Mouse (Mus musculus) stomach, embryonic 14.5 days (tissue): ENCODE measurements around the gene Radil. TPM values are rescaled to one million over a fixed set of nuclear protein-coding genes. Genes with fewer than 3 reads are reported as not detected.

ENCODE experiments used
- ATAC-seq: fragments of 200-750 bp; cut with Nextera tagmentation; 2 replicates; pipeline ENCODE4 v1.8.0; 2017; ENCODE audit warnings: low read depth, moderate TSS enrichment; ENCODE audit not compliant: insufficient number of reproducible peaks, insufficient read depth, low FRiP score
- H3K27ac ChIP-seq: fragments of 300-500 bp; sonication (generic); 2 replicates; pipeline ENCODE4 v1.5.1; 2014; ENCODE audit warnings: mild to moderate bottlenecking, low read length, moderate library complexity, mixed read lengths
- H3K27me3 ChIP-seq: fragments of 300-500 bp; sonication (generic); 2 replicates; pipeline ENCODE4 v1.6.1; 2014; ENCODE audit warnings: low read length, control low read depth, mixed read lengths; ENCODE audit not compliant: control insufficient read depth, insufficient read depth
- H3K36me3 ChIP-seq: fragments of 300-500 bp; sonication (generic); 2 replicates; pipeline ENCODE4 v1.6.1; 2014; ENCODE audit warnings: mild to moderate bottlenecking, control low read depth, low read length, moderate library complexity, mixed read lengths; ENCODE audit not compliant: control insufficient read depth, insufficient read depth
- H3K4me1 ChIP-seq: fragments of 300-500 bp; sonication (generic); 2 replicates; pipeline ENCODE4 v1.6.1; 2014; ENCODE audit warnings: low read length, control low read depth, mixed read lengths; ENCODE audit not compliant: control insufficient read depth, insufficient read depth
- H3K4me2 ChIP-seq: fragments of 300-500 bp; sonication (generic); replicated peaks from 2 replicates; pipeline ENCODE4 v1.6.1; 2014; ENCODE audit warnings: low read depth, low read length, control low read depth
- H3K4me3 ChIP-seq: fragments of 300-500 bp; sonication (generic); 2 replicates; pipeline ENCODE4 v1.5.1; 2014; ENCODE audit warnings: low read depth, low read length, control low read depth
- H3K9ac ChIP-seq: fragments of 300-500 bp; sonication (generic); replicated peaks from 2 replicates; pipeline ENCODE4 v1.6.1; 2014; ENCODE audit warnings: low read depth, mild to moderate bottlenecking, control low read depth, low read length, moderate library complexity, mixed read lengths
- H3K9me3 ChIP-seq: fragments of 300-500 bp; sonication (generic); 2 replicates; pipeline ENCODE4 v1.6.1; 2016; ENCODE audit warnings: low read depth, low read length, control low read depth; ENCODE audit not compliant: control insufficient read depth
- WGBS: fragments of 180-500 bp; shearing (Covaris S2); extraction: QIAGEN DNeasy Blood & Tissue Kit; methylation state at CpG from one replicate; pipeline ENCODE4 v1.1.7; 2014; 5-methylcytosine and 5-hydroxymethylcytosine counted together
- polyA plus RNA-seq: library from polyadenylated mRNA; unstranded; fragments of >200 nt; fragmentation: Nextera tagmentation; extraction: Ambion mirVana; gene quantifications from 2 replicates; pipeline ENCODE4 v1.2.1, GENCODE M21; 2014

The Radil gene
- polyA plus RNA-seq, 1 experiment from 2014 or later = 1.6 TPM

GRCm38 (mm10) chr5:142521195-142521866 lies 29.6 kb downstream of the Radil start:
- Histone ChIP-seq H3K4me3 (no peak overlapping the region), H3K4me2 (no peak overlapping the region), H3K4me1 (0 out of 2 replicates have a peak, but pooled peaks cover 6% of the 10 kb centered on the region), H3K27ac (no peak overlapping the region), H3K9me3 (no peaks in the 10 kb centered on the region), H3K9ac (no peak overlapping the region), H3K27me3 (no peaks in the 10 kb centered on the region), H3K36me3 (no peaks in the 10 kb centered on the region)
- ATAC-seq = no peak
- WGBS = 82% methylated on average over 11 of the region's 11 CpGs

GRCm38 (mm10) chr5:142520360-142520759 lies 30.5 kb downstream of the Radil start:
- ATAC-seq = no peak
- Histone ChIP-seq H3K4me2 (no peak overlapping the region), H3K9me3 (no peaks in the 10 kb centered on the region), H3K9ac (no peak overlapping the region), H3K36me3 (no peaks in the 10 kb centered on the region), H3K4me3 (no peak overlapping the region), H3K27me3 (no peaks in the 10 kb centered on the region), H3K27ac (no peak overlapping the region), H3K4me1 (0 out of 2 replicates have a peak, but pooled peaks cover 4% of the 10 kb centered on the region)
- WGBS = 64% methylated on average over 4 of the region's 4 CpGs

GRCm38 (mm10) chr5:142518973-142519372 lies 31.9 kb downstream of the Radil start:
- 50% methylated on average over 6 of the region's 6 CpGs for WGBS
- no peak for ATAC-seq
- Histone ChIP-seq H3K4me2 (no peak overlapping the region), H3K4me3 (no peak overlapping the region), H3K9ac (no peak overlapping the region), H3K4me1 (no peaks in the 10 kb centered on the region), H3K27ac (no peak overlapping the region), H3K27me3 (no peaks in the 10 kb centered on the region), H3K36me3 (no peaks in the 10 kb centered on the region), H3K9me3 (no peaks in the 10 kb centered on the region)

GRCm38 (mm10) chr5:142512112-142512511 lies 38.8 kb downstream of the Radil start:
- H3K4me2 ChIP-seq = no peak overlapping the region
- H3K4me3 ChIP-seq = no peak overlapping the region
- peaks cover 8% of the 10 kb centered on the region for H3K4me1 ChIP-seq
- ATAC-seq = no peak
- H3K9ac ChIP-seq = no peak overlapping the region
- H3K9me3 ChIP-seq = no peaks in the 10 kb centered on the region
- no peak overlapping the region for H3K27ac ChIP-seq
- H3K36me3 ChIP-seq = no peaks in the 10 kb centered on the region
- WGBS = 79% methylated on average over 4 of the region's 4 CpGs
- no peaks in the 10 kb centered on the region for H3K27me3 ChIP-seq

- Histone ChIP-seq H3K36me3 (no peaks in the 10 kb centered on the region), H3K4me2 (no peak overlapping the region), H3K27me3 (no peaks in the 10 kb centered on the region), H3K9ac (no peak overlapping the region), H3K9me3 (no peaks in the 10 kb centered on the region), H3K4me1 (peaks cover 8% of the 10 kb centered on the region), H3K4me3 (no peak overlapping the region), H3K27ac (no peak overlapping the region)
- WGBS = 63% methylated on average over 7 of the region's 7 CpGs
- no peak for ATAC-seq
Observed at GRCm38 (mm10) chr5:142510061-142510414, 40.9 kb downstream of the Radil start.

- no peak overlapping the region for H3K27ac ChIP-seq
- WGBS = 19% methylated on average over 15 of the region's 15 CpGs
- no peaks in the 10 kb centered on the region for H3K36me3 ChIP-seq
- H3K9ac ChIP-seq = no peak overlapping the region
- H3K4me1 ChIP-seq = peaks cover 8% of the 10 kb centered on the region
- H3K4me3 ChIP-seq = no peak overlapping the region
- no peaks in the 10 kb centered on the region for H3K9me3 ChIP-seq
- ATAC-seq = no peak
- no peaks in the 10 kb centered on the region for H3K27me3 ChIP-seq
- H3K4me2 ChIP-seq = no peak overlapping the region
Observed at GRCm38 (mm10) chr5:142509141-142510060, 41.5 kb downstream of the Radil start.

- Histone ChIP-seq H3K9me3 (no peaks in the 10 kb centered on the region), H3K4me1 (peaks cover 10% of the 10 kb centered on the region), H3K4me3 (no peak overlapping the region), H3K36me3 (no peaks in the 10 kb centered on the region), H3K4me2 (no peak overlapping the region), H3K27me3 (no peaks in the 10 kb centered on the region), H3K27ac (no peak overlapping the region), H3K9ac (no peak overlapping the region)
- WGBS = 69% methylated on average over 3 of the region's 3 CpGs
- ATAC-seq = no peak
Observed at GRCm38 (mm10) chr5:142505695-142506423, 45.0 kb downstream of the Radil start.

- H3K27ac ChIP-seq = no peak overlapping the region
- no peak overlapping the region for H3K4me2 ChIP-seq
- no peak for ATAC-seq
- 80% methylated on average over 3 of the region's 3 CpGs for WGBS
- H3K36me3 ChIP-seq = no peaks in the 10 kb centered on the region
- H3K9me3 ChIP-seq = no peaks in the 10 kb centered on the region
- H3K9ac ChIP-seq = no peak overlapping the region
- H3K27me3 ChIP-seq = no peaks in the 10 kb centered on the region
- H3K4me3 ChIP-seq = no peak overlapping the region
- H3K4me1 ChIP-seq = peaks cover 3% of the 10 kb centered on the region
Observed at GRCm38 (mm10) chr5:142504175-142504574, 46.7 kb downstream of the Radil start.
